Mouse (Mus musculus): ENCODE results near the gene Mtss1l. TPM values are rescaled to one million over a fixed set of nuclear protein-coding genes. Genes with fewer than 3 reads are reported as not detected.

Mtss1l gene
- total RNA-seq, 2 experiments from 2014 or later, result 36.2 to 39.6 TPM

- intact Hi-C loops (cut with DNase I), result no loop called here
- DNase-seq, result no peak
These were observed 15.6 kb upstream of the Mtss1l start for GRCm38 (mm10) chr8:110705391-110706287.

GRCm38 (mm10) chr8:110706288-110706870, 14.9 kb upstream of the Mtss1l start:
- DNase-seq, result no peak
- intact Hi-C loops (cut with DNase I), result no loop called here

DNA sequence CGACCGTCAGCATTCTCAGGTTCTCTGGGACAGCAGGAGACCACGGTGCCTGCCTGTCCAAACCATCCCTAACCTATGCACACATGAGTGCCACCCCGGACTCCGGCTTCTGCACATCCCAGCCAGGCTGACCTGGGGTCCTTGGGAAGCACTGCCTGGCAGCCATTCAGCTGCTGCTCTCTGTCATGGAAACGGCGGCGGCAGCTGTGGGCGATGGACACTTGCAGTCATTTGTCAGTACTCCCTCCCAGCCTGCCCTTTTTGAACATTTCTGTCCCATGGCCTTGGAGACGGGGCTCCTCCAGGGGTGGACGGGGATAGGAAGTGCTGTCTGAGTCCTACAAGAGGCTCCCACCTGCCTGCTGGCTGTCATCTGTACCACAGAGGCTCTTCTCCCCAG, 12.8 kb upstream of the Mtss1l start:
- intact Hi-C loops (cut with DNase I), result no loop called here
- no peak for DNase-seq

- DNase-seq, result peak; percentile 20 to 45
- intact Hi-C loops (cut with DNase I), result loop anchor here (5.0 kb wide), 1 partner anchor 38 kb away; no protein-coding TSS in a partner anchor
These were observed 10.7 kb upstream of the Mtss1l start for GRCm38 (mm10) chr8:110710593-110710992.

DNA sequence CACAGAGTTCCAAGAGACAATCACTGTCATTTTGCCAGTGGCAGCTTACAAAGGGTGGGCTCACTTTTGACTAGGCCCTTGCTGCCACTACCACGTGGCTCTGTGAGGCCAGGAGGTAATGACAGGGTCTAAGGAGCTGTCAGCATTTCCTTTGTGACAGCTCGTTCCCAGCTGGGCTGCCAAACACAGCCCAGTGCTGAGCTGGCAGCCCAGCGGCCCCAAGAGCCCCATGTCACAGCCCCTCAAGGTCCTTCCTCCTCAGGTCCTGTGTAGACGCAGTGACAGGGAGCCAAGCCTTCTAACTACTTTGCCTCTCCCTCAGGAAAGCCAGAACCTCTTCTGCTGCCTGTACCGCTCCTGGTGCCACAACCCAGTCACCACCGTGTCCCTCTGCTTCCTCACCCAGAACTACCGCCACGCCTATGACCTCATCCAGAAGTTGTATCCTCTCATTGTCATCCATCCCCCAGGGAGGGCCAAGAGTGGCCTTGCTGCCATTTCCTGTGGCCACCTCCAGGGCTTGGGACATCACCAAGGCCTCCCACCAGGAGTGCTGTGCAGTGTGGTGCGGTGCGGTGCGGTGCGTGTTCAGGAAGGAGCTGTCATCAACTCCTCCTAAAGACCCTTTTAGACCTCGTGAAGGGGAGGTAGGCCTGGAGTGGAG, 9.9 kb upstream of the Mtss1l start:
- intact Hi-C loops (cut with DNase I), result loop anchor here (5.0 kb wide), 1 partner anchor 39 kb away; no protein-coding TSS in a partner anchor
- DNase-seq, result peak; percentile 57 to 74

DNA sequence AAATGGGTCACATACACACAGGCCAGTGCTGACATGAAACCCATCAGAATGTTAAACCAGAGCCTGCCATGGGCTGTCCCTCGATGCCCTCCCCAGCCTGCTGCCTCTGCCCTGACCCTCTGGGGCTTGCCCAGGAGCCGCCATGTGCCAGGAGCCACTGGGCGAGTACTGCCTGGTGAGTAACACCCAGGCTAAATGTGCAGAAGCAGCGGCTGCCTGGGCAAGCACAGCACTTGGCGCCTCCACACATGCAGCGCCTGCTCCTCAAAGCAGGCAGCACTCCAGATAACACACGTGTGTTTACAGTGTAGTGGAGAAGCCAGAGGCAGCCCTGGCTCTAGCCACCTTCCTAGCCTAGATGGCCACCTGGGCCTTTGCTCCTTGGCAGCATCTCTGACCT, 8.2 kb upstream of the Mtss1l start:
- intact Hi-C loops (cut with DNase I), result loop anchor here (5.0 kb wide), 1 partner anchor 41 kb away; no protein-coding TSS in a partner anchor
- peak; percentile 66 to 69 for DNase-seq

- DNase-seq, result no peak
- intact Hi-C loops (cut with DNase I), result loop anchor here (5.0 kb wide), 1 partner anchor 43 kb away; no protein-coding TSS in a partner anchor
These were observed 6.3 kb upstream of the Mtss1l start for GRCm38 (mm10) chr8:110714827-110715519.

DNA sequence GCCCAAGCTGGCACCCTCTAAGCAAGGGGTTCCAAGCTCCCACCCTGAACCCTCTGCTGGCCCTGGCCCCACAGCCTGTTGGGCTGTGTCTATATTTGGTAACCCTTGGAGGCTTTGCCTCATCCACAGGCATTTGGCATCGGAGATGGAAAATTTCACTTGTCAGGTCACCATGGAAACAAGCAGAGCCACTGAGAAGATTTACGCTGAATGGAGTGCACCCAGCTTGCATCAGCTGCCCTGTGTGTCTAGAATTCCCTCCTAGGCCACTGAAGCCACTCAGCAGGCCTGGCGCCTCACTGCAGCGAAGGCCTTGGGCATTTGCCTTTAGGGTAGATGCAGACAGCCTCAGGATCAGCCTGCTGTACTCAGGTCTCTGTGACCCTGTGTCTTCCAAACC, 5.2 kb upstream of the Mtss1l start:
- intact Hi-C loops (cut with DNase I), result no loop called here
- DNase-seq, result peak; percentile 77 to 80

DNA sequence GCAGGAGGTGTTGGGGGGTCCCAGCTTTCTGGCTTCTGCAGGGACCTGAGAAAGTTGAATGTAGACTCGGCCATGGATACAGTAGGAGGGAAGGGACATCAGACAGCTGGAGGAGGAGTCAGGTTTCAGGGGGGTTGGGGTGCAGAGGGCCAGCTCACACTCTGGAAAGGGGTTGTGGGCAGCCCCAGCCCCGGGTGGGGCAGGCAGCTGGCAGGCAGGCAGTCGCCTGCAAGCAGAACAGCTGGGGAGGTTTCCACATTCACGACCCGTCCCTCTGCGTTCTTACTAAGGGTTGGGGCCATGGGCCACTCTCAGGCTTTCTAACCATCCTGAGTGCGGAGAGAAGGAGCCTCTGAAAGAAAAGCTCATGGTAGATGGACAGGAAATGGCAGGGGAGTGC, 4.1 kb upstream of the Mtss1l start:
- DNase-seq, result no peak
- intact Hi-C loops (cut with DNase I), result no loop called here

DNA sequence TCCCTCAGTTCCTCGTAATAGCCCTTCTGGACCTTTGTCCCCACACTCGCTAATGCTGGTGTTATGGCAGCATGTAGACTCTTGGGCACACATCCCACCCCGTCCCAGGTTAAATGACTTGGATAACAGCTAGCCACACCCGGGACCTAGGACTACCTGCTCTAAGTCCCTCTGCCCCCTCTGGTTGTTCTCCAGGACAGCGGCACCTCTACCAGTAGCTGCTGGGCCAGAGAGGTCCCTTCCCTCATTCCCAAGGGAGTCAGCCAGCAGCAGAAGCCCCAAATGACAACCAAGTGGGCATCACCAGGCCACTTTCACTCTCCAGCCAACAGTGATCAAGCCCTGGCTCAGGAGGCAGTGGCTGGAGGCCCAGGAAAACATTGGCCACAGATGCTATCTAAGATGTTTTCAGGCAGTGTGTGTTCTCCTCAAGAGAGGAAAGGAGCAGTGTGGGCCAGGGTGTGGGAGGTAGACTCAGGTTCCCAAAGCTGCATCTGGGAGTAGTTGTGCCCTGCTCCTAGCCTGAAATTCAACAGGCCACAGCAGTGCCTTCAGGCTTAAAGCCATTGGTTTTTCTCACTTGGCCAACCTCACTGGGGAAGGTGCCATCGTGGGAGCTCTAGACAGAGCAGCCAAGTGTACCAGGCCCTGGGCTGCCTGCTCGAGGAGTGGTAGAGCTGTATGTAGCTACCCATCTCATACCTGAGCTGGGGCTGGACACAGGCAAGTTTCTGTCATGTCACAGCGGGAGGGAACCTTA, 2.9 kb upstream of the Mtss1l start:
- no peak for DNase-seq
- intact Hi-C loops (cut with DNase I), result no loop called here

- DNase-seq, result peak; percentile 80 to 81
- intact Hi-C loops (cut with DNase I), result no loop called here
These were observed 2.2 kb upstream of the Mtss1l start for GRCm38 (mm10) chr8:110718969-110719670.

DNA sequence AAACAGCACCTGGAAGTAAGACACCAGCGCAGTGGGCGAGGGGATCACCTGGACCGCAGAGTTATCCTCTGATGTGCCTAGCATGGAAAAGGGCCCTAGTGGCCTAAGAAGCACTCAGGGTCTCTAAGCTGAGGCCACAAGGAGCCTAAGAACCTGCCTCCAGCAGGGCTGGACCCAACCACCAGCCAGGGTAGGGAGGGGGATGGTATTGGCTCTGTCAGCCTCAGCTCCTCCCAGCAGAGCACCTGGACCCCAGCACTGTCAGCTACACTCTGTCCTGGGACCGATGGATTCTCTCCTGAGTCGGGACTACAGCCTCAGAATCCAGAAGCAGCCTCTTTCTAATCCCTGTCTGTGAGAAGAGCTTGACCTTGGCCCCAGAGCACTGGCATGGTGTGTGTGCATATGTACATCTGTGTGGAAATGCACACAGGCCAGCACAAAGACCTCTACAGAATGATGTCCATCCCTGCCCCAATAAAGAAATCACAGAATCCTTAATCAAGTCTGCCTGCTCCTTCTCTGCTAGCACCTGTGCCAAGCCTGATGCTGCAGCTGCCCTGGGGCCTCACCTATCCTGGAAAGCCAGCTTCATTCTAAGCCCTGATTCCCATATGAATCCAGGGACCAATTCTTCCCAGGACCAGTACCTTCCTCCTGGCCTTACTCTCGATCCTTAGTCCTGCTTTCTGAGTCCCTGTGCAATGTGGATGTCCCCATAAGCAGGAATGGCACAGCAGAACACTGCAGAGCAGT, 1.2 kb upstream of the Mtss1l start:
- intact Hi-C loops (cut with DNase I), result no loop called here
- no peak for DNase-seq

DNA sequence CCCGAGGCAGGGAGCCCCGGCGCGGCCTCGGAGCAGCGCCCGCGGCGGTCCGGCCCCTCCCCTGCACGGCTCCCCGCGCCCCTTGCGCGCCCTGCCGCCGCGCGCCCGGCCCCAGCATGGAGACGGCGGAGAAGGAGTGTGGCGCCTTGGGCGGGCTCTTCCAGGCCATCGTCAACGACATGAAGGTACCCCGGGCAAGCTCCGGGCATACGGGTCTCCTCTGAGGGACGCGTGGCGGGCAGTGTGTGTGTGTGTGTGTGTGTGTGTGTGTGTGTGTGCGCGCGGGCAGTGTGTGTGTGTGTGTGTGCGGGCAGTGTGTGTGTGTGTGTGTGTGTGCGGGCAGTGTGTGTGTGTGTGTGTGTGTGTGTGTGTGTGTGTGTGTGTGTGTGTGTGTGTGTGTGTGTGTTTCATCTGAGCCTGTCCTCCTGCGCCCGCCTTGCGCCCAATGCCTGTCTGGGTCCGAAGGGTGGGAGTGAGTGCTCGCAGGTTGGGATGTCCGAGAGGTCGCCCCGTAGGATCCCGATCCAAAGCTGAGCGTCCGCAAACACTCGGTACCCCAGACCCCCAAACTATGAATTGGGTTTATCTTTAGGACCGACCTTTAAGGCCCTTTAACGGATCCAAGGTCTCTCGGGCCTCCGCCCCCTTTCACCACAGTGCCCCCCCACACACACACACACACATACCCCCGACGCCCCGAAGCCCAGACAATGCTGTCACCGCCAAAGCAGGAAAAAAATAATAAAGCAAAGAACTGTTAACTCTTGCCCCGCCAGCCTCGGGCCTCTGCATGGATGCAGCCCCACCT, 534 bp downstream of the Mtss1l start:
- peak; percentile 36 to 65 for DNase-seq
- intact Hi-C loops (cut with DNase I), result no loop called here

DNA sequence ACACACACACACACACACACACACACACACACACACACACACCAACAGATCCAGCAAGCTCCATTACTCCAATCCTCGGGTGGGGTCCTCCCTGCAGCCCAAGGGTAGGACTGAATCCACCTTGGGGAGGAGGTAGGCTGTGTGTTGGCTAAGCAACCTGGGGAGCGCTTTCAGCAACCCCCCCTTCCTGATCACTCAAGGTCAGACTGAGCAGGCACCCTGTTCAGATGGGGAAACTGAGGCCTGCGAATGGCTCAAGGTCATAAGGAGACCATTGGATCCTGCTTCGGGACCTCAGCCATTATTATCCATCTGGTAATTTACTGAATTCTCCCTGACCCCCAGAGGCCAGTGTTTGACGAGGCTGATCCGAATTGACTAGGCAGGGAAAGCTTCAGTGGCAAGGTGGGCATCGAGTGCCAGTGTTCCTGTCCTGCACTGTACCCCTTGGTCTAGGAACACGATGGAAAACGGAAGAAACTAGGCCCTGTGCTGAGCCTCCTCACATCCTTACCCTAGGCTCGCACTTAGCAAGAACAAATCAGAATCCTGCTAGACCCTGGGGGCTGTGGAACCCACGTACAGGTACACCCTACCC, 1.2 kb downstream of the Mtss1l start:
- intact Hi-C loops (cut with DNase I), result no loop called here
- DNase-seq, result no peak

DNA sequence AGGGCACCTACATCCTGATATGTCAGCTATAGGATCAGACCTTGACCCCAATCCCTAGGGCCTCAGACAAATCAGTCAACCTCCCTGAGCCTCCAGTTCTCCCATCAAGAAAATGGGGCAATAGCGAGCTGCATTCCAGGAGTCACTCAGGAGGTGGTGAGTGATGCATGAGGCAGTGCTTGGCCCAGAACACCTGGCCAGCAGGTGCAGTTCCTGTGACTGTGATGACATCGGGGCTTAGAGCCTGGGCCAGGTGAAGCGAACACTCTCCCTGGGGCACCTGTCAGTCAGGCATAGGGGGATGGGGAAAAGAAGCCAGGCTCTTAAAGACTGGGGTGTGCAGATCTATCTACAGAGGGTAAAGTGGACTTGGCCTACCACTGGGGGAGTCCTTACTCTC, 3.2 kb downstream of the Mtss1l start:
- no peak for DNase-seq
- intact Hi-C loops (cut with DNase I), result no loop called here

- peak; percentile 24 to 41 for DNase-seq
- intact Hi-C loops (cut with DNase I), result no loop called here
These were observed 4.0 kb downstream of the Mtss1l start for GRCm38 (mm10) chr8:110725084-110725838.

DNA sequence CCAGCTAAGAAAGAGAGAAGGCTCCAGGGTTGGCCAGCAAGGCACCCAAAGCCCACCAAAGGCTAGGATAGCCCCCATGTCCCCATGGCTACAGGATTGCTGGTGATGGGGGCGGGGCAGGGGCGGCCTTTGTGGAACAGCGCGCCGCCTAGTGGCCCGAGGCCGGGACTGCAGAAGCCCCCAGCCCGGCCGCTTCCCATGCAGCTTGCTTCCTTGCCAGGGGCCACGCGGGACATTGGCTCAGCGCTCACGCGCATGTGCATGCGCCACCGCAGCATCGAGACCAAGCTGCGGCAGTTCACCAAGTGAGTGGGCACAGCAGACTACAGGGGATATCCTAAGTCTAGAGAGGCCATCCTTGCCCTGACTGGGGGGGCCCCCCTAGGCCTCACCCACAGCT, 5.6 kb downstream of the Mtss1l start:
- DNase-seq, result peak; percentile 61 to 85
- intact Hi-C loops (cut with DNase I), result loop anchor here (1.0 kb wide), 2 partner anchors 77 to 81 kb away; no protein-coding TSS in a partner anchor

All from heart, postnatal 10 days (tissue).